Mouse (Mus musculus) mesoderm, embryonic 11.5 days (tissue): ENCODE measurements around the gene Tmc8.

Experiments
- DNase-seq: peaks from one replicate; pipeline ENCODE4 v3.0.0-alpha.2; 2012; ENCODE audit warnings: low read depth, low spot score

Tmc8 gene

GRCm38 (mm10) chr11:117781993-117782704 is at the start of gene Tmc8, which contains the start of gene Tmc6:
Gene Tmc8 (plus strand): TSS chr11:117782076.
Gene Tmc6 (minus strand): TSS chr11:117782198.
- no peak for DNase-seq

- no peak for DNase-seq
Measured at GRCm38 (mm10) chr11:117736037-117736689, 45.7 kb upstream of the Tmc8 start.

GRCm38 (mm10) chr11:117738123-117738522 is 43.8 kb upstream of the Tmc8 start:
- DNase-seq, result no peak

- DNase-seq, result no peak
Measured at GRCm38 (mm10) chr11:117741128-117741527, 40.7 kb upstream of the Tmc8 start.

- no peak for DNase-seq
Measured at GRCm38 (mm10) chr11:117742243-117742642, 39.6 kb upstream of the Tmc8 start.

GRCm38 (mm10) chr11:117742715-117743114 is 39.2 kb upstream of the Tmc8 start:
- no peak for DNase-seq

GRCm38 (mm10) chr11:117743454-117744030 is 38.3 kb upstream of the Tmc8 start:
- peak; percentile 48 for DNase-seq

- DNase-seq, result no peak
Measured at GRCm38 (mm10) chr11:117748628-117749027, 33.2 kb upstream of the Tmc8 start.

- no peak for DNase-seq
Measured at GRCm38 (mm10) chr11:117749414-117749813, 32.5 kb upstream of the Tmc8 start.

GRCm38 (mm10) chr11:117751544-117751943 is 30.3 kb upstream of the Tmc8 start:
- DNase-seq, result no peak

GRCm38 (mm10) chr11:117755891-117756290 is 26.0 kb upstream of the Tmc8 start:
- DNase-seq, result no peak

- DNase-seq, result no peak
Measured at GRCm38 (mm10) chr11:117759267-117759666, 22.6 kb upstream of the Tmc8 start.

GRCm38 (mm10) chr11:117760374-117761119 is 21.3 kb upstream of the Tmc8 start:
- no peak for DNase-seq

GRCm38 (mm10) chr11:117761801-117762200 is 20.1 kb upstream of the Tmc8 start:
- DNase-seq, result no peak

- DNase-seq, result no peak
Measured at GRCm38 (mm10) chr11:117762246-117762645, 19.6 kb upstream of the Tmc8 start.

GRCm38 (mm10) chr11:117764319-117764718 is 17.6 kb upstream of the Tmc8 start:
- DNase-seq, result no peak

GRCm38 (mm10) chr11:117765361-117765760 is 16.5 kb upstream of the Tmc8 start:
- DNase-seq, result no peak

- no peak for DNase-seq
Measured at GRCm38 (mm10) chr11:117766275-117766674, 15.6 kb upstream of the Tmc8 start.

GRCm38 (mm10) chr11:117768725-117769682 is 12.9 kb upstream of the Tmc8 start:
- DNase-seq, result no peak

- no peak for DNase-seq
Measured at GRCm38 (mm10) chr11:117769683-117770047, 12.2 kb upstream of the Tmc8 start.

- no peak for DNase-seq
Measured at GRCm38 (mm10) chr11:117770407-117770806, 11.5 kb upstream of the Tmc8 start.
